Mouse (Mus musculus) v-Abl transformed pro-B cells (cell line): ENCODE data around the gene A530084C06Rik.

Experiments
- in situ Hi-C, 2 experiments: fragments of 400-800 bp; cut with MboI; formaldehyde crosslinking; loops; one replicate each; pipeline ENCODE4 v1.15.1; 2025; ENCODE audit not compliant: unreplicated experiment in 2 of 2

A530084C06Rik gene

DNA sequence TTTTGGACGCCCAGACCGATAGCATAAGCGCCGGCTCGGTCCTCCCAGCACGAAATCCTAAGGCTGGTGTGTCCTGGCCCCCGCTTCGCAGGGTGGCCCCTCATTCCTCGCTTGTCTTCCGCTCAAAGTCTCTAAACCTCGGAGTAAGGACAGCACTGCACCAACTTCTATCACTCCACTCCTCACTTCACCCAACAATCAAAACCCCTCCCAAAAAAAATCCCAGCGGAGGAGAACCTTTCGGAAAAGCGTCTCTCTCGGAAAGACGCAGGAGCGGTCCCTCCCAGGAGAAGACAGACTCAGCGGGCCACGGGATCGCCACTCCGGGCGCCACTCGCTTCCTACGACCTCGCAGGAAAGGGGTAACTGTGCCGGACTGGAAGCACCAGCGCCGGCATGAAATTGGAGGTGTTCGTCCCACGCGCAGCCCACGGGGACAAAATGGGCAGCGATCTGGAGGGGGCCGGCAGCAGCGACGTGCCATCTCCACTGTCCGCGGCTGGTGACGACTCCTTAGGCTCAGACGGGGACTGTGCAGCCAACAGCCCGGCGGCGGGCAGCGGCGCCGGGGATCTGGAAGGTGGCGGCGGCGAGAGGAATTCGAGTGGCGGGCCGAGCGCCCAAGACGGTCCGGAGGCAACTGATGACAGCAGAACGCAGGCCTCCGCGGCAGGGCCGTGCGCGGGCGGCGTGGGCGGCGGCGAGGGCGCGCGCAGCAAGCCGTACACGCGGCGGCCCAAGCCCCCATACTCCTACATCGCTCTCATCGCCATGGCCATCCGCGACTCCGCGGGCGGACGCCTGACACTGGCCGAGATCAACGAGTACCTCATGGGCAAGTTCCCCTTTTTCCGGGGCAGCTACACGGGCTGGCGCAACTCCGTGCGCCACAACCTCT lies at the start of gene A530084C06Rik:
A530084C06Rik (minus strand) TSS at position 813 of the 898 bp plus-strand sequence.
- in situ Hi-C loops: no loop called here

- in situ Hi-C loops: loop anchor here in 1 of 2 experiments (25.0 kb wide), 1 partner anchor 842 kb away; no protein-coding TSS in a partner anchor
Observed at GRCm38 (mm10) chr13:31603964-31604363, 44.8 kb upstream of the A530084C06Rik start.

DNA sequence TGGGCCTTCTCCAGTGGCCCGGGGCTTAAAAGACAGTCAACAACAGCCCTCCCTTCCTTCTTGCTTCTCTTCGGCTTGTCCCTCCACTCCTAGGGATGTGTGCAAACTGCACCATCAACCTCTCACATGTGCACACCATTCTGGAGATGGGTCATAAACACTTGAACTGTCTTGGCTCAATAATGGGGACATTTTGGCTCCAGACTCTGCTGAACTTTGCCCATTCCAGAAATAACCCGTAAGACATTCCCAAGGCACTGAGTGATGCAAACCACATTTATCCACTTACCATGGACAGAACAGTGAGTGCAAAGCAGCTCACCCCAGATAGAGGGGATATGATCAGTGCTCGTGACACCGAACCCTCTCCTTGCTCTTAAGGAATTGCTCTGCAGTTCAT lies 40.4 kb upstream of the A530084C06Rik start:
- in situ Hi-C loops: no loop called here

DNA sequence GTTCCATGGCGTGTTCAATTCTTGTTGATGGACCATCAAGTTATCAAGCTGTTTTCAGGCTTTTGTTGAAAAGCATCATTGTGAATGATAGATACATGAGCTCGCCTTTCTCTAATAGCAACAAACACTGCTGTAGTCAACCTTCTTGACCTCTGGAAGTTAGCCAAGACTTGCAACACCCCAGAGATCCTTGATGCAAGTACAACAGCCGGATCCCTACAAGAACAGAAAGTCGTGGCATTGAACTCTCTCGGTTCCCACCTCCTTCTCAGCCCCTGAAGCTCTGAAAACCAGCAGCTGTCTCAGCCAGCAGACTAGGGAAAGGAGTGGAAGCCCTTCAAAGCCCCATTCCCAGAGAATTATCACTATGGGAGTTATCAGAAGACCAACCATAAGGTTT lies 28.2 kb upstream of the A530084C06Rik start:
- in situ Hi-C loops: no loop called here

DNA sequence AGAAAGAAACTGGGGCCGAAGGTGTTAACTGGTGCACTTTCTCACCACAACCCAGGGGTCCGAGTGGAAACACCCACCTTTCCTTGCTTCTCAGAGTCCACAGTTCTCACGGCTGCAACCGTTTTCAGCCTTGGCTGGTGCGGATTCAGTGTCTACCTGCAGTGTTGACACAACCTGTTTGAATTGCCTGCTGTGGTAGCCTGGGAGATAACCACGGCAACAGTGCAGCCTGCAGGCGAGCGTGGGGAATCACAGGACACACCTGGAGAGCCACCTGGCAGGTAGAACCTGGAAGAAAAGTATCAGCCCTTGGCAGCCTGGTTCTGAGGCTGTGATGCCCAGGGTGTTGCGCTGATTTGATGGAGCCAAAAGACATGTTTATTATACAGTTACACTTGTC lies 20.7 kb upstream of the A530084C06Rik start:
- in situ Hi-C loops: no loop called here

GRCm38 (mm10) chr13:31578389-31578788 lies 19.3 kb upstream of the A530084C06Rik start:
- in situ Hi-C loops: no loop called here

- in situ Hi-C loops: no loop called here
Observed at GRCm38 (mm10) chr13:31577576-31577975, 18.4 kb upstream of the A530084C06Rik start.

DNA sequence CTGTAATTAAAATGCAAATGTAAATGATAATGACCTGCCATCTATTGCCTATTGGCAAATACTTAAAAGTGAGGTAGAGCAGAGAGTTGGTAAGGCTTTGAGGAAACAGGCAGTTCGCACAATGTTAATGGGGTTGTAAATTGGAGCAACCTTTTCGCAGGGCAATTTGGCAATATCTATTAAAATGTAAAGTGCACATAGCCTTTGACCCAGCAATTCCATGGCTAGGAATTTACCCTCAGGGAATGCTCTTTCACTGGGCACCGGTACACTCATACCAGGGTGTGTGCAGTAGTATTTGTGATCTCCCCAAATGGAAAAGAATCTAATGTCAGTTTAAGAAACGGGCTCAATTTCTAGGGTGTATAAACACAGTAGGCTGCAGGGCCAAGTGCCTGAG lies 17.6 kb upstream of the A530084C06Rik start:
- in situ Hi-C loops: no loop called here

DNA sequence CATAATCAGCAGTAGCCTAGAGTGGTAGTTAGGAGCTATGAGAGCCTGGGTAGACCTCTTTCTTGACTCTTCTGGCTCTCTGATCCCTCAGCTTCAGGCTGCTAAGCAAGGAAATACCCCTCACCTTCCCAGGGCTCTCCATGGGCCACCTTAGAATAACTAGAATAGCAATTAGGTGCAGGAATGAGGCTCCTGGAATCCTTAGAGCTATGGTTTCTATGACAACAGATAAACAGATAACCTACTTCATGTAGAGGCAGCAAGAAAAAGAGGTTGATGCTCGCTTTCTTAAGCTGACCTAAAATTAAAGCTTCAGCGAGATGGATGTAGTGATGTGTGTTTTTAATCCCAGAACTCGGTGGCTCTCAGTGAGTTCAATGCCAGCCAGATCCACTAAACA lies 15.5 kb upstream of the A530084C06Rik start:
- in situ Hi-C loops: no loop called here

GRCm38 (mm10) chr13:31572806-31573508 lies 13.8 kb upstream of the A530084C06Rik start:
- in situ Hi-C loops: no loop called here

GRCm38 (mm10) chr13:31567617-31568294 lies 8.6 kb upstream of the A530084C06Rik start:
- in situ Hi-C loops: no loop called here

DNA sequence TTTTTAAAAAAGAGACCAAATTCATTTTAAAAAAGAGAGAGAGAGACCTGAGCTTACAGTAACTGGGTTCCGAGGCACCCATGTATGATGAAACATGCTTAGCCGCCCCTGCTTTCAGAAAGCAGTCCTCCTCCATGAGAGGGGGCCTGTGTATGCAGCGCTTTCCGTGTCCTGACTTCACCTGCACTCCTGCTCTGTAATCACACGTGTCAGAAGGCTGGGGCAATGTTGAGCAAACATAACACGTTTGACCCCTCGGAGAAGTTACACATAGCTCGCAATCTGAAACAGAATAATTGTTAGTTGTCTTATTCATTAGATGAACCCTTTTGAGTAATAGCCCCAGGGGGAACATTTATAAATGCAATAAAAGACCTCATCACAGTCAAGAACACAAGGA lies 8.0 kb upstream of the A530084C06Rik start:
- in situ Hi-C loops: no loop called here

GRCm38 (mm10) chr13:31564394-31564793 lies 5.3 kb upstream of the A530084C06Rik start:
- in situ Hi-C loops: no loop called here

GRCm38 (mm10) chr13:31559419-31560144 lies 449 bp upstream of the A530084C06Rik start:
- in situ Hi-C loops: no loop called here

DNA sequence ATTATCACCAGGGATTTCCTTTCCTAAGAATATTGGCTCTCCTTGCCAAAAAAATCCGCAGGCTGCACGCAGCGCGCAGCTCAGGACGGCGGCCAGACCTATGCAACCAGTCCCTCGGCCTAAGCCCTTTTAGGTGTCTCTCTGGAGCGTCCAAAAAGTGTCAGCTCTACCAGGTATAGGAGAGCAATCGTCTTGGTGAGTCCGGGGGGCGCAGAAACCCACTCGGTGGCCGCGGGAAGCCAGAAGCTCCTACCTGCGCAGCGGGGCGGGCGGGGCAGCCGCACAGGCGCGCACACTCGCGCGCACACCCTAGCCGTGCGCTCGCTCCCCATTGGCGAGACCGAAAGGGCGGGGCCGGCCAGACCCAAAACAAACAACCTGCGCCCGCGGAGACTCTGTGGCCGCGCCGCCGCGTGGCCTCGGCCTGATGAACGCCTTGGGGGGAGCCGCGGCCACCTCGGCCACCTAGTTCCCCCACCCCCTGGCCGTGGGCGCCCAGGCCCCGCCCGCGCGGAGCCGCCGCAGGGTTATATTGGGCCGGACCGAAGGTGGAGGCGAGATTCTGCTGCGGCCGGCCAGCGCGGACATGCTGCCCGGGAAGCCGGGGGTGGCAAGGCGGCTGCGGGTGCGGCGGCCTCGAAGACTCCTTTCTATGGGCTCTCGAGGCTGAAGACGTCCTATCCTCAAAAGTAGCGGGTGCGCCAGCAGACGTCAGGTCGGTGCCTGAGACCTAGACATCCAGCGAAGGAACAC lies 1.2 kb downstream of the A530084C06Rik start:
- in situ Hi-C loops: no loop called here

GRCm38 (mm10) chr13:31556964-31557767 lies 2.0 kb downstream of the A530084C06Rik start:
- in situ Hi-C loops: no loop called here

GRCm38 (mm10) chr13:31555834-31556233 lies 3.3 kb downstream of the A530084C06Rik start, which contains the start of gene Foxq1:
Gene Foxq1 (plus strand): TSS chr13:31556134.
- in situ Hi-C loops: no loop called here

GRCm38 (mm10) chr13:31547610-31548009 lies 11.5 kb downstream of the A530084C06Rik start:
- in situ Hi-C loops: no loop called here

GRCm38 (mm10) chr13:31547204-31547603 lies 11.9 kb downstream of the A530084C06Rik start:
- in situ Hi-C loops: no loop called here
